16 mouse cellular contexts compared by ENCODE assay signal in genomic region chr10:117534992-117535719, GRCm38 (mm10).
"Had no signal": no experiment of that assay in that cellular context is flagged by ENCODE, and none has a peak within 500 bp of the region (broad histone marks: within the 10 kb centered on the region; RNA-seq: fewer than 3 reads in every experiment).

No protein-coding gene starts in this region.

- DNase-seq: heart, postnatal 10 days; heart, postnatal 14 days; heart, postnatal 36 days; heart, postnatal 4 days; kidney, adult 11 months; kidney, adult 18-20 months; kidney, adult 2 months; kidney, adult 8-10 months; kidney, adult 9 months; kidney, postnatal 10 days; kidney, postnatal 14 days; kidney, postnatal 25 days; kidney, postnatal 36 days; kidney, postnatal 4 days; layer of hippocampus, adult 9-11 months; layer of hippocampus, postnatal 36 days had no signal
